Mouse (Mus musculus): ENCODE measurements around the gene Xlr5a.
"Not testable (repeated sequence)": the region's sequence is repeated elsewhere in the genome, so short reads cannot be mapped to it uniquely, and the experiment has no call there.

DNA sequence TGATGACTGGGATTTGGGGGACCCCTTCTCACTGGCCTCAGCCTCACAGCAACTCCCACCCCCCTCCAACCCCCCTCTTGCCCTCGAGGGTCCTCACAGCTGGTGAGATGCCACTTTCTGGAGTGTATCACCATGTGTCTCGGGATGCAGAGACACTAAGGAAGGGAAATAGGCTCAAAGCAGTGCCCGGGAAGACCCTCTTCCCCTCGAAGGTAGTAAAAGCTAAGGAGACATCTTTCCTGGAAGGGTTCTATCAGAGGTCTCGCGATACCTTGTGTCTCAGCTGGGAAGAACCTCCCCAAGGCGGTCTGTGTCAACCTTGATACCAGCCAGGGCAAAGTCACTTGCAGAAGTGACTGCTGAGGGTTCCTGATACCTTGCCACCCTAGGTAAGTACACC is 176.0 kb downstream of the Xlr5a start, which contains the start of gene Gm14685:
- TF ChIP-seq CTCF, POLR2A (IDR thresholded peaks at IDR 0.05; ENCODE audit: extremely low read depth, insufficient read depth, low read length): not testable (repeated sequence)
